10 mouse cellular contexts compared by ENCODE assay signal in the genomic region with DNA sequence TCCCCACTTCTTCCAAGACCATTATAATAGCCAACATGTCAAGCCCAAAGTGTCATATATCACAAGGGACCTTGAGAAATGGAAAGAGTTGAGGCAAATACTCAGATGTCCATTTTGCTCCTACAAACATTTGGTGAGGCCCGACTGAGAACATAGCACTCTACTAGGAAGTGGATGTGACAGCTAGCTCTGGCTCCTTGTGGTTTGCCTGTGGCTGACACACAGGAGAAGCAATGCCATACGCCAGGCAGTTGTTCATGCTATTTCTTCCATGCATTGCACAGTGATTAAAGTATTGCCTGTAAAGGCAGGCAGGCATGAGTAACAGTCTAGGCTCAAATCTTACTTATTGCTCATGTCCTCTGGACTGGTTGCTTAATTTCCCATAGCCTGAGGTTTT.
"Had no signal": no experiment of that assay in that cellular context is flagged by ENCODE, and none has a peak within 500 bp of the region (broad histone marks: within the 10 kb centered on the region; RNA-seq: fewer than 3 reads in every experiment).

No protein-coding gene starts in this region.

- ATAC-seq: midbrain, embryonic 13.5 days; midbrain, embryonic 15.5 days had no signal

- DNase-seq: lung, adult 18-20 months; lung, embryonic 14.5 days; lung, postnatal 10 days; lung, postnatal 4 days; right cerebral cortex, postnatal 14 days; thymus, adult 2 months; thymus, postnatal 25 days; thymus, postnatal 4 days had no signal
